Mouse (Mus musculus): ENCODE data around the gene Gabpb2.

Gabpb2 gene

GRCm38 (mm10) chr3:95194721-95195135 is 23.0 kb downstream of the Gabpb2 start:
- DNase-seq (ENCODE audit: low read depth): no peak

- DNase-seq (ENCODE audit: low read depth): no peak
These were observed 30.8 kb downstream of the Gabpb2 start for GRCm38 (mm10) chr3:95186888-95187287.

GRCm38 (mm10) chr3:95186100-95186499 is 31.6 kb downstream of the Gabpb2 start:
- no peak for DNase-seq (ENCODE audit: low read depth)

GRCm38 (mm10) chr3:95184796-95185577 is 32.7 kb downstream of the Gabpb2 start:
- no peak for DNase-seq (ENCODE audit: low read depth)

- DNase-seq (ENCODE audit: low read depth): no peak
These were observed 35.9 kb downstream of the Gabpb2 start for GRCm38 (mm10) chr3:95181841-95182240.

- no peak for DNase-seq (ENCODE audit: low read depth)
These were observed 37.8 kb downstream of the Gabpb2 start for GRCm38 (mm10) chr3:95179890-95180289.

- no peak for DNase-seq (ENCODE audit: low read depth)
These were observed 38.8 kb downstream of the Gabpb2 start for GRCm38 (mm10) chr3:95178948-95179347.

- no peak for DNase-seq (ENCODE audit: low read depth)
These were observed 40.1 kb downstream of the Gabpb2 start for GRCm38 (mm10) chr3:95177583-95177982.

- DNase-seq (ENCODE audit: low read depth): no peak
These were observed 41.2 kb downstream of the Gabpb2 start for GRCm38 (mm10) chr3:95176500-95176899.

GRCm38 (mm10) chr3:95174011-95174592 is 43.6 kb downstream of the Gabpb2 start:
- peak; percentile 83 for DNase-seq (ENCODE audit: low read depth)

GRCm38 (mm10) chr3:95173256-95173949 is 44.3 kb downstream of the Gabpb2 start:
- DNase-seq (ENCODE audit: low read depth): no peak

- no peak for DNase-seq (ENCODE audit: low read depth)
These were observed 45.0 kb downstream of the Gabpb2 start for GRCm38 (mm10) chr3:95172526-95173255.

GRCm38 (mm10) chr3:95171105-95171504 is 46.6 kb downstream of the Gabpb2 start:
- no peak for DNase-seq (ENCODE audit: low read depth)

GRCm38 (mm10) chr3:95169996-95170395 is 47.7 kb downstream of the Gabpb2 start:
- no peak for DNase-seq (ENCODE audit: low read depth)

GRCm38 (mm10) chr3:95164840-95165239 is 52.9 kb downstream of the Gabpb2 start:
- DNase-seq (ENCODE audit: low read depth): no peak

- no peak for DNase-seq (ENCODE audit: low read depth)
These were observed 53.5 kb downstream of the Gabpb2 start for GRCm38 (mm10) chr3:95164256-95164550.

- no peak for DNase-seq (ENCODE audit: low read depth)
These were observed 54.1 kb downstream of the Gabpb2 start for GRCm38 (mm10) chr3:95163419-95164255.

- DNase-seq (ENCODE audit: low read depth): no peak
These were observed 55.4 kb downstream of the Gabpb2 start for GRCm38 (mm10) chr3:95162345-95162628.

GRCm38 (mm10) chr3:95161618-95162344 is 55.9 kb downstream of the Gabpb2 start:
- DNase-seq (ENCODE audit: low read depth): no peak

GRCm38 (mm10) chr3:95161041-95161551 is 56.6 kb downstream of the Gabpb2 start:
- DNase-seq (ENCODE audit: low read depth): no peak

Measured in c-Kit-positive CD71-negative TER-119-negative erythroid progenitor cells, embryonic 14.5 days (primary cell).